Mouse (Mus musculus) kidney, adult 11 months (tissue): Measurements from ENCODE around the gene Rnf114.

ENCODE experiments used
- DNase-seq: peaks from one replicate; pipeline ENCODE4 v3.0.0; 2022

The Rnf114 gene

GRCm38 (mm10) chr2:167491757-167492708, at the start of gene Rnf114:
Rnf114 (plus strand) TSS chr2:167492645.
- DNase-seq: no peak

DNA sequence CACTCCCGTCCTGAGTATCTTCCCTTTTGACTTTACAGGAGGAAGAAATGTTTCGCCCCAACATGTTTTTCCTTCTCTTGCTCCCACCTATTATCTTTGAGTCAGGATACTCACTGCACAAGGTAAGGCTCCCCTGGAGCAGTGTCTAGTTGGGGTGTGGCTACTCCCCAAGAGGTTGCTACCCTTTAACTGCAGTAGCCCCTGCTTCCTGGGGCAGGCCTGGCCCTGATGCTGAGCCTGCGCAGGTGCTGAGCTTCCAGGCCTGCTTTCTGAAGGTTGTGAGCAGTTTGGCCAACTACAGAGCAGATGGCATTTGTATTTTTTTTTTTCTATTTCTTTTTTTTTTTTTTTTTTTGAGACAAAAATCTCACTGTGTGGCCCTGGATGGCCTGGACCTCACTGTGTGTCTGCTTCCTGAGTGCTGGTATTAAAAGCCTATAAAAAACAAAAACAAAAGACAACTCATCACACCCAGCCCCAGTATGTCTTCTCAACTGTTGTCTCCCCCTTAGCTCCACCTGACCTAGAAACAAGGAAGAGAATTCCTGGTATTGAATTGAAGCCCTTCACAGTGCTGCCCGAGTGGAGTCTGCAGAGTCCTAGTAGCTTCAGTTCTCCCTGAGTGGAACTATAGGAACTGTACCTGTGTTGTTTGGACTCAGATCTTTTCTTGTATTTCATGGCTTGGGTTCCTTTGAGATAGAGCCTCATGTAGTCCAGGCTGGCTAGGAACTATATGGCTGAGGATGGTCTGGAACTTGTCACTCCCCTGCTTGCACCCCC, 48.8 kb upstream of the Rnf114 start:
- no peak for DNase-seq

- DNase-seq: no peak
Observed at GRCm38 (mm10) chr2:167445911-167446780, 46.3 kb upstream of the Rnf114 start.

- no peak for DNase-seq
Observed at GRCm38 (mm10) chr2:167447207-167447606, 45.2 kb upstream of the Rnf114 start.

- no peak for DNase-seq
Observed at GRCm38 (mm10) chr2:167447629-167448028, 44.8 kb upstream of the Rnf114 start.

GRCm38 (mm10) chr2:167449331-167450275, 42.8 kb upstream of the Rnf114 start:
- no peak for DNase-seq

GRCm38 (mm10) chr2:167450647-167451046, 41.8 kb upstream of the Rnf114 start:
- peak; percentile 60 for DNase-seq

- DNase-seq: no peak
Observed at GRCm38 (mm10) chr2:167453814-167454213, 38.6 kb upstream of the Rnf114 start.

DNA sequence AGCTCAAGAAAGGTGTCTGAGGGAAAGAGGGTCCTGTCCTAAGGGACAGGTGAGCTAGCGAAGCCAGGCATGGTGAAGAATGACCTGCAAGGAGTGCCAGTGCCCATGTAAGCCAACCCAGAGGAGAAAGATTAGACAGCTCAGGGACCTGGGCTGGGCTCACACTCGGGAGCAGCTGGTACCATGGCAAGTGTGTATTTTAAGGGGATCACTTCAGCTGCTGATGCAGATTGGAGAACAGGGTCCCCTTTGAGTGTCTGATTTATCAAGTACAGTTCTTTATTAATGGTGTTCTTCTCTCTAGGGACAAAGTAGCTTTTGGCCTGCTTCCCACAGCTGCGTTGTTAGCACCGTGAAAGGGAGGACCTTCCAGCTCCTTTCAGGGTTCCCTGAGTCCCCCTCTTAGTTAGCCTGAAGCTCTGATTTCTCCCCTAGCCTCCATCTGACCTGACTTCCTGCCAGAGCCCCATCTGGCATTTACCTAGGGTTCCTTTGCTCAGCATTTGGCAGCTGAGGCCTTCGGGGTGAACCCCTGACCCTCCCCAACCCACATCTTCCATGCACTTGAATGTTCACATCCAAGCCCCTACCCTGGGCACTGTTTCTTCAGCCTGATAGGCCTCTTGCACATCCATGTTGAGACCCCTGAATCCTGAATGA, 36.0 kb upstream of the Rnf114 start:
- DNase-seq: no peak

DNA sequence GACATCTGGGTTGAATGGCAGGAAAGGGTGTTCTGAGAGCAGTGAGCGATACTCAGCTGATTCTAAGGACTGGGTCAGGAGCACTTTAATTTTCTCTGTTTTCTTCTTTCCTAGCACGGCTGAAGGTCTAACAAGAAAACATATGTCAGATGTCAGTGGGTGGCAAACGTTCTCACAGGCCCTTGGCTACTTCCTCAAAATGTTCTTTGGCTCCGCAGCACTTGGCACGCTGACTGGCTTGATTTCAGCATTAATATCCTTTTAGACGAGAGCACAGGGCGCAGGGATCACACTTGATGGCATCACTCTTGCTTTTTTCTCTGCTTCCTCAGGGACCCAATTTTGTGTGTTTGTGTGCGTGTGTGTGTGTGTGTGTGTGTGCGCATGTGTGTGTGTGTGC, 35.2 kb upstream of the Rnf114 start:
- DNase-seq: no peak

- DNase-seq: no peak
Observed at GRCm38 (mm10) chr2:167458548-167458947, 33.9 kb upstream of the Rnf114 start.

DNA sequence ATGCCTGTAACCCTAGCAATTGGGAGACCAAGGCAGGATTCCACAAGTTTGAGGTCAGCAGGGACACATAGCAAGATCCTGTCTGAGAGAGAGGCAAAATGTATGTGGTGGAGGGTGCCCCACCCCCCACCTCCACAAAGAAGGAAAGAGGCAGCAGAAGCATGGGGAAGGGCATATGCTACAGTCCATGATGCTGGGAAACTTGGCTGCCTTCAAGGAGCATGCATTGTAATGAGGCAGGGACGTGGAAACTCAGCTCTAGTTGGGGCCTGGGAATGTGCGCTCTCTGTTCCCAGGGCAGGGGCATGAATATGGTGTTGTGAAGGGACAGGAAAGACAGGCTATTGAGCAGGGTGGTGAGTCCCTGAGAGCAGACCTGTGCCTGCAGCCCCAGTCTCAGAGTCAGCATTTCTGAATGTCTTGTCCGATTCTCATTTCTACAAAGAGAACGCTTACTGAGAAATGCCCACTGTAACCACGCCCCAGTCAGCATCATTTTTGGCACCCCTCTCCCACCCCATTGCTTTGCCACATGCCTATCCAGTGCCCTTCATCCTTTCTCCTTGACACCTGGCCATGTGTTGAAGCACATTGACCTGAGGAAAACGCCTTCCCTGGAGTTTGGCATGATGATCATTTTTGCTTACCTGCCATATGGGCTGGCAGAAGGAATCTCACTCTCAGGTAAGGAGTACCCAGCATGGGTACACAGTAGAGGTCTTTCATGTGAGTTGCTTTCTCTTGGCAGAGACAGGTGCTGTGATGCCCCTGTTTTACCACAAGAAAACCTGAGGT, 33.2 kb upstream of the Rnf114 start:
- no peak for DNase-seq

GRCm38 (mm10) chr2:167462954-167463353, 29.5 kb upstream of the Rnf114 start:
- peak; percentile 69 for DNase-seq

- no peak for DNase-seq
Observed at GRCm38 (mm10) chr2:167463802-167464201, 28.6 kb upstream of the Rnf114 start.

- DNase-seq: no peak
Observed at GRCm38 (mm10) chr2:167465951-167466350, 26.5 kb upstream of the Rnf114 start.

DNA sequence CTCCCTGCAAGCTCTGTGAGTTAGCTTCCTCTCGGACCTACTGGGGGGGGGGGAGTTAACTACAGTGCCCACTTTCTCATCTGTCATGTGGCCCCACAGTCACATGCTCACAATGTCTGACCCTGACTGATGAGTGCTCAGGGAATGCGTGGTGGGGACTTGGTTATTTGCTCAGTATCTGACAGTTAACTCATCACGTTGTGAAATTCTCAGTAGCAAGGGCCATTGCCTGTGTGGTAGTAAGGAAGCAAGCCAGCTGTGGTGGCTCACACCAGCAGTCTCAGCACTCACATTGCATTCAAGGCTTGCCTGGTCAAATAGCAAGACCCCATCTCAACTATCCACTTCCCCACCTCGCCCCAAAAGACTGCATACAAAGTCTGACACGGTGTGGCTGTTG, 25.2 kb upstream of the Rnf114 start:
- DNase-seq: no peak

- no peak for DNase-seq
Observed at GRCm38 (mm10) chr2:167468444-167468843, 24.0 kb upstream of the Rnf114 start.

- DNase-seq: no peak
Observed at GRCm38 (mm10) chr2:167470611-167471010, 21.8 kb upstream of the Rnf114 start.

GRCm38 (mm10) chr2:167471585-167471984, 20.9 kb upstream of the Rnf114 start:
- DNase-seq: no peak

GRCm38 (mm10) chr2:167474218-167474617, 18.2 kb upstream of the Rnf114 start:
- no peak for DNase-seq
